Mouse (Mus musculus) embryonic fibroblast, embryonic 13.5 days (primary cell): ENCODE measurements around the gene Dctn1.
A peak's percentile ranks its signal among the peaks of the same experiment; 100 is the strongest.

Experiments used
- CTCF ChIP-seq: IDR thresholded peaks from 2 replicates; pipeline ENCODE4 v1.5.1; 2011; ENCODE audit warnings: mild to moderate bottlenecking, control low read depth, low read length, moderate library complexity, borderline replicate concordance; ENCODE audit not compliant: insufficient read depth
- POLR2A ChIP-seq: IDR thresholded peaks from 2 replicates; pipeline ENCODE4 v1.6.1; 2011; ENCODE audit warnings: low read depth, mild to moderate bottlenecking, control low read depth, low read length, moderate library complexity

DNA sequence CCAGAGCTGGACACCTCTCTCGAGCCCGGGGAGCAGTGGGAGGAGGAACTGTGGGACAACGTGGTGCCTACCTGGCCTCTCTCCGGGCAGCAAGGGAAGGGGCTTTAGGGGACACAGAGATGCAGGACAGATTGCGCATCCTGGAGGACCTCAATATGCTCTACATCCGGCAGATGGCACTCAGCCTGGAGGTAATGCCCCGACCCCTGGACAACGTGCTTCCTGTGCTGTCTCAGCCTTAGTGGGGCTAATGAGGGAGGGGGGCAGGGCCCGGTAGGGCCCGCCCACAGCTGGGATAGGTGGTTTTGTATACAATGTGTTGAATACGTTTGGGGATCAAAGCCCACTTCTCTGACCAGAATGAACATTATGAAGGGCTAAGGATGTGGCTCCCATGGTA is 27.7 kb upstream of the Dctn1 start:
- peak; percentile 49; the same call in 1 of the 2 replicates for TF ChIP-seq CTCF
- TF ChIP-seq POLR2A, result no peak; the same call in 1 of the 2 replicates
